Mouse (Mus musculus): ENCODE measurements around the gene Echs1.

DNA sequence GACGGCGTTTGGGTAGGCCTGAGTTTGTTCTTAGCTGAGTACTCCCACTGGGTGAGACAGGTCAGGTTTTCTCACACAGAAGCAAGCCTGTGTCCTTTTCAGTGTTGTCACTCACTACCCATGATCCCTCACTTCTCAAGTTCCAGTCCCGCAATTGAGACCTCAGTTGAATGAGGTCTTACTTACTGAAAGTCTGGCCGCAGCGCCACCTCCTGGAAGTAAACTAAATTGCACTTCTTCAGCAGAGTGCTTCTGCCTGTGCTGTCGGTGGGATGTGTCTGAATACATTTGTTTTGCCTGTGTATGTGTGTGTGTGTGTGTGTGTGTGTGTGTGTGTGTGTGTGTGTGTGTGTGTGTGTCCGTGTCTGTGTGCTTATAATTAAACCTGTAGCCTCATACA is 53.2 kb downstream of the Echs1 start:
- TF ChIP-seq CTCF (conservative IDR thresholded peaks at IDR 0.05; ENCODE audit: low read length) (peak; percentile 70), POU5F1 (IDR thresholded peaks at IDR 0.05; ENCODE audit: borderline replicate concordance, low read length) (no peak)

Measured in E14TG2a.4 (cell line).